Mouse (Mus musculus) liver, adult 2 months (tissue): ENCODE data around the gene Ltbp4.

Experiments
- CTCF ChIP-seq: fragments of 200-500 bp; IDR thresholded peaks from 2 replicates; pipeline ENCODE4 v1.5.1; 2011; ENCODE audit warnings: low read depth, low read length, control low read depth
- POLR2A ChIP-seq: fragments of 200-500 bp; IDR thresholded peaks from 2 replicates; pipeline ENCODE4 v1.6.1; 2011; ENCODE audit warnings: low read length, control low read depth; ENCODE audit not compliant: insufficient read depth; ENCODE audit errors: extremely low read depth

- no peak for TF ChIP-seq POLR2A
- peak; percentile 87 for TF ChIP-seq CTCF
Observed at GRCm38 (mm10) chr7:27384731-27385130, 47.2 kb upstream of the Ltbp4 start.
